In genomic region chr10:82689681-82690211, GRCm38 (mm10) we compare ENCODE assay signal across 8 mouse cellular contexts. TPM values are rescaled to one million over a fixed set of nuclear protein-coding genes. Genes with fewer than 3 reads are reported as not detected.
DNase-seq lines count a peak whose midpoint lies in the region; ATAC-seq lines count a peak whose summit lies in the region.

No protein-coding gene starts in this region.

- 0 out of 2 replicates have a peak overlapping the region, but pooled peaks have one; percentile 82 for H3K27ac ChIP-seq in limb, embryonic 11.5 days (replicated peaks; ENCODE audit: low read depth, low read length)
- no peak overlapping the region for H3K27ac ChIP-seq in forebrain, embryonic 10.5 days
- no peak overlapping the region for H3K27ac ChIP-seq in forebrain, embryonic 15.5 days (replicated peaks)

- peak overlapping the region; percentile 3 for H3K4me3 ChIP-seq in limb, embryonic 11.5 days (ENCODE audit: low read depth, low read length)
- no peak overlapping the region for H3K4me3 ChIP-seq in forebrain, embryonic 10.5 days
- H3K4me3 ChIP-seq in forebrain, embryonic 15.5 days: no peak overlapping the region

- no peak overlapping the region for H3K9ac ChIP-seq in limb, embryonic 11.5 days (ENCODE audit: low read length)
- no peak overlapping the region for H3K9ac ChIP-seq in forebrain, embryonic 15.5 days (replicated peaks)

- no peaks in the 10 kb centered on the region for H3K27me3 ChIP-seq in limb, embryonic 11.5 days (ENCODE audit: control insufficient read depth, insufficient read depth, low read length)
- 0 out of 2 replicates have a peak, but pooled peaks cover 7% of the 10 kb centered on the region for H3K27me3 ChIP-seq in forebrain, embryonic 10.5 days (ENCODE audit: poor library complexity, severe bottlenecking)
- no peaks in the 10 kb centered on the region for H3K27me3 ChIP-seq in forebrain, embryonic 15.5 days

- WGBS in limb, embryonic 11.5 days: 80% methylated on average over 7 of the region's 7 CpGs
- WGBS in forebrain, embryonic 10.5 days: 86% methylated on average over 7 of the region's 7 CpGs
- WGBS in forebrain, embryonic 15.5 days: 77% methylated on average over 7 of the region's 7 CpGs

- H3K36me3 ChIP-seq in limb, embryonic 11.5 days (ENCODE audit: control insufficient read depth, insufficient read depth, low read length): no peaks in the 10 kb centered on the region
- no peaks in the 10 kb centered on the region for H3K36me3 ChIP-seq in forebrain, embryonic 10.5 days (replicated peaks)
- H3K36me3 ChIP-seq in forebrain, embryonic 15.5 days: no peaks in the 10 kb centered on the region

- peak overlapping the region; percentile 43 for H3K4me2 ChIP-seq in limb, embryonic 11.5 days (ENCODE audit: low read depth, severe bottlenecking)
- no peak overlapping the region for H3K4me2 ChIP-seq in forebrain, embryonic 15.5 days (replicated peaks)

- H3K9me3 ChIP-seq in limb, embryonic 11.5 days (ENCODE audit: control insufficient read depth, low read length): no peaks in the 10 kb centered on the region
- no peaks in the 10 kb centered on the region for H3K9me3 ChIP-seq in forebrain, embryonic 10.5 days
- no peaks in the 10 kb centered on the region for H3K9me3 ChIP-seq in forebrain, embryonic 15.5 days

- peaks cover 4% of the 10 kb centered on the region; the same call in 1 of the 2 replicates for H3K4me1 ChIP-seq in limb, embryonic 11.5 days (ENCODE audit: control insufficient read depth, insufficient read depth, low read length)
- H3K4me1 ChIP-seq in forebrain, embryonic 10.5 days: peaks cover 11% of the 10 kb centered on the region
- H3K4me1 ChIP-seq in forebrain, embryonic 15.5 days: 0 out of 2 replicates have a peak, but pooled peaks cover 5% of the 10 kb centered on the region

- ATAC-seq in limb, embryonic 11.5 days (ENCODE audit: insufficient number of reproducible peaks, low FRiP score, low TSS enrichment, low read depth): no peak
- no peak for ATAC-seq in forebrain, embryonic 15.5 days (replicated peaks)

- peak; percentile 27 to 37 for DNase-seq in frontal cortex, postnatal 36 days (ENCODE audit: low spot score in 2 of 2)
- DNase-seq in frontal cortex, postnatal 25 days (ENCODE audit: low spot score in 2 of 2): no peak
- peak; percentile 36 for DNase-seq in right cerebral cortex, postnatal 25 days
- DNase-seq in right cerebral cortex, postnatal 36 days (ENCODE audit: low spot score in 2 of 2): no peak
- DNase-seq in limb, embryonic 11.5 days (ENCODE audit: low spot score): no peak
- no peak for DNase-seq in forebrain, embryonic 10.5 days (ENCODE audit: extremely low spot score, low spot score)
- no peak for DNase-seq in ovary, adult 18-20 months (ENCODE audit: low spot score)

RNA-seq across cellular contexts. Expression of gene Glt8d2, which starts 0.7 kb away (rescaled TPM):
- polyA plus RNA-seq in limb, embryonic 11.5 days (2014; fragmentation: Nextera tagmentation; extraction: Ambion mirVana): 5.1 and 6.2 TPM in 2 replicates
- 1.00 and 1.3 TPM in 2 replicates for polyA plus RNA-seq in forebrain, embryonic 10.5 days (2016; fragmentation: Nextera tagmentation; extraction: Ambion mirVana)
- polyA plus RNA-seq in forebrain, embryonic 15.5 days (2015; fragmentation: Nextera tagmentation; extraction: Ambion mirVana): 2.9 and 3.7 TPM in 2 replicates

RNA-seq across cellular contexts. Expression of gene Hcfc2, which starts 6.2 kb away (rescaled TPM):
- 32.2 and 33.6 TPM in 2 replicates for polyA plus RNA-seq in limb, embryonic 11.5 days (2014; fragmentation: Nextera tagmentation; extraction: Ambion mirVana)
- 22.7 and 24.8 TPM in 2 replicates for polyA plus RNA-seq in forebrain, embryonic 10.5 days (2016; fragmentation: Nextera tagmentation; extraction: Ambion mirVana)
- polyA plus RNA-seq in forebrain, embryonic 15.5 days (2015; fragmentation: Nextera tagmentation; extraction: Ambion mirVana): 51.4 and 54.7 TPM in 2 replicates

Comparison
In these comparisons a context has a peak if more than half of its experiments do, and no peak if none do; other contexts are left out.
1. DNase-seq: peak in frontal cortex, postnatal 36 days (2 of 2) and right cerebral cortex, postnatal 25 days (single experiment); none in frontal cortex, postnatal 25 days (0 of 2), right cerebral cortex, postnatal 36 days (0 of 2), limb, embryonic 11.5 days (single experiment), forebrain, embryonic 10.5 days (single experiment) and ovary, adult 18-20 months (single experiment).